Mouse (Mus musculus): Measurements from ENCODE around the gene Taok1. TPM values are rescaled to one million over a fixed set of nuclear protein-coding genes. Genes with fewer than 3 reads are reported as not detected.

Taok1 gene
- 0.78 and 0.92 TPM in 2 replicates for polyA plus RNA-seq (2012; rRNA removed; ENCODE audit: low replicate concordance)

DNA sequence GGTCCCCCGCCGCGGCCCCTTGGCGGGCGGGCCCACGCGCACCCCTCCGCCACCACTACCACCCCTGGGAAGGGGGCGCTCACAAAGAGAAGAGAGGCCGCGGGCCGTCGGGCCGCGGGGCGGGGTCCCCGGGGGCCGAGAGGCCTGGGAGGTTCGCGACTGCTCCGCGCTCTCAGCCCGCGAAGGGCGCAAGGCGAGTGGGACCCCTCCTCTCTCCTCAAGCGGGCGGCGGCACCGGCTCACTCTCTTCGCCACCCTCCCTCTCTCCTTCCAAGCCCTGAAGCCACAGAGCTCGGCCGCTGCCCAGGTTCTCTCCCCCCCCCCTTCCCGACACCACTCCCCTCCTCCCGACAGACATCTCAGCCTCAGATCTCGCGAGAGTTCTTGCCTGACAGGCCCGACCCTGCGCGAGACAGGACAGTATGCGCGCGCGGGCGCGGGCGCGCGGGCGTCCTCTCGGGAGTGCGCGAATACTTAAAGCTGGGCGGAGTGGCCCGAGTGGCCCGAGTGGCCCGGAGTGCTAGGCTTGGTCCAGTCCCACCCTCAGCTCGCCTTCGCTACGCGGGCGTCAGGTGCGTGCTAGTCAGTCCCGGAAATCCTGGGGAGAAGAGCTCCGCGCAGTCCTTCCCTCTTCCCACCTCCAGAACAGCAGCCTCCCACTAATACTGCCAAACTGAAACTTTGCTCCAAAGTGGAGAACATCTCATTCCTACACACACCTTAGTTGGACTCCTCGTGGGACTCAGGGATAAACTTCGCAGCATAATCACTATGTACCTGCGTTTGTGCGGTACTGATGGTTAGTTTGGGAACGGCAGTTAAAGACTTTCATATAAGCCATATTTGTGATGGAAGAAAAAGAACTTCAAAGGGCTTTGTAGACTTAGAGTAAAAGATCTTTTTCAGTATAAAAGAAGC lies at the start of gene Taok1:
Gene Taok1 (minus strand): TSS at position 278 of the 918 bp plus-strand sequence.

DNA sequence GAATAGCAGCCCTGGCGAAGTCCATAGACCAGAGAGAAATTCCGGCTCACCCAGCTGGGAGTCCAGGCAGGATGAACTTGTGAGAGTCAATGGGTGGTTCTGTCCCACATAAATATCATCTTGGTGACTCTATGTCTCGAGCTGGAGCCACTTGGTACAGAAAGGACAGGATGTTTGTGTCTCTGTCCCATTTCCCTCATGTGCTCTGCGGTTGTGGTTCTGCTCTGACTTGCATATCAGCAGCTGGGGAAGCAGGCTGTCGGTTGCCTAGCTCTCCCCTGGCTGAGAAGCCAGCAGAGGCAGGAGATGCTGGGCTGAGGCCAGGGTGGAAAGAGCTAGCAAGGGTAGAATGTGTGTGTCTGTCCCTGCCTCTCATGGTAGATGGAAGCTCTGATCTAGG lies 88.6 kb downstream of the Taok1 start, which contains the start of gene Gm10392:
Gene Gm10392 (minus strand): TSS at position 156 of the 400 bp plus-strand sequence.

DNA sequence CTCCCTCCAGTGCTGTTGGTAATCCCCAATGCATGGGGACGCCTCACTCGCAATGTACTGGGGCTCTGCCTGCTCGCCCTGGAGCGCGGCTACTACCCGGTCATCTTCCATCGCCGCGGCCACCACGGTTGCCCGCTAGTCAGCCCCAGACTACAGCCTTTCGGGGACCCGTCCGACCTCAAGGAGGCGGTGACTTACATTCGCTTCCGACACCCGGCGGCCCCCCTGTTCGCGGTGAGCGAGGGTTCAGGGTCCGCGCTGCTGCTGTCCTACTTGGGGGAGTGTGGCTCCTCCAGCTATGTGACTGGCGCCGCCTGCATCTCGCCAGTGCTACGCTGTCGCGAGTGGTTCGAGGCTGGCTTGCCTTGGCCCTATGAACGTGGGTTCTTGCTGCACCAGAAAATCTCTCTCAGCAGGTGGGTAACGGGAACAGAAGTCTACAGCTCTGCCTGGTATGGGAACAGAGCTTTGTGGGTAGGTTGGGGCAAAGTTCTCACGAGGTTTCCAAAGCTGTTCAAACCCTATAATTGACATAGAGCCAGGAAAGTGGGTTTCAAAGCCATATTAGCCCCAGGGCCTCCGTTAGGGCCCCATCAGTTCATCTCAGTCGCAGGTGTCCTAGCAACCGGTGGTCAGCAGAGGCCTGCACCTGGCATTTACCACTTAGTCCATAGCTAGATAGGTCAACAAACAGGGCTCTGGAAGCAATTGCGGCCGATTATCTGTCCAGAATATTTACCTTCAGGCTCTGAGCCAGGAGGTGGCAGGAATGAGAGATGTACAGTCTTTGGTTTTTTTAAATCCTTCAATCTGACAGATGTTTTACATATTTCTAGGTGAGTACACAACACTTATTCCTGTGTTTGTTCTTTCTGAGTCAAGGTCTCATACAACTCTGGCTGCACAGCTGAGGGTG lies 91.7 kb downstream of the Taok1 start, which contains the start of gene Trp53i13:
Gene Trp53i13 (minus strand): TSS at position 344 of the 916 bp plus-strand sequence.

DNA sequence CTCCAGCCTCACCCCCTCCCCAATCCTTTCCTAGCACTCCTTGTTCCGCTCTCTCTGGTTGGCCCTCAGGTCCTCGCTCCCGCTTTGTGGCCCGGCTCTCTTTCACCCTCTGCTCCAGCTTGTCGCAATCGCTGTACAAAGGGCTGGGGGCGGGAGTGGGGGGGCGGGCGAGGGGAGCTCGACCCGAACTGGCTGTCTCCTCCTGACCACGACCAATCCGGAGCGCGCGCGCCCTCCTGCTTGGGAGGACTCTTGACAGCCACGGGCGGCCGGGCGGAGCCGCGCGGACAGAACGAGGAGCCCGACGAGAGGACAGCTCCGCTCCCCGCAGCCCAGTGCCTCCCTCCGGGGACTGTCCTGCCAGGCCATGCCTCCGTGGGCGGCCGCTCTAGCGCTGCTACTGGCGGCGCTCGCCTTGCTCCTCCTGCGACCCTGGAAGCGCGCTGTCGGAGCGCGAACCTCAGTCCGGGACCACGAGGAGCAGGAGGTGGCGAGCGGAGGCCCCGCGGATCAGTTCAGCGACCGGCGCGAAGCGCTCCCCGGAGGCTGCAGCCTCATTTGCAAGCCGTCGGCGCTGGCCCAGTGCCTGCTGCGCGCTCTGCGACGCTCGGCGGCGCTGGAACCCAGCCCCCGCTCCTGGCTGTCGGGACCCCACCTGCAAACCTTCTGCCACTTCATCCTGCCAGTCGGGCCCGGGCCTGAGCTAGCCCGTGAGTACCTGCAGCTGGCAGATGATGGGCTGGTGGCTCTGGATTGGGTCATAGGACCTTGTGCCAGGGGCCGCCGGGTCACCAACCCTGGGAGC lies 92.6 kb downstream of the Taok1 start, which contains the start of gene Abhd15:
Gene Abhd15 (plus strand): TSS at position 290 of the 805 bp plus-strand sequence.

DNA sequence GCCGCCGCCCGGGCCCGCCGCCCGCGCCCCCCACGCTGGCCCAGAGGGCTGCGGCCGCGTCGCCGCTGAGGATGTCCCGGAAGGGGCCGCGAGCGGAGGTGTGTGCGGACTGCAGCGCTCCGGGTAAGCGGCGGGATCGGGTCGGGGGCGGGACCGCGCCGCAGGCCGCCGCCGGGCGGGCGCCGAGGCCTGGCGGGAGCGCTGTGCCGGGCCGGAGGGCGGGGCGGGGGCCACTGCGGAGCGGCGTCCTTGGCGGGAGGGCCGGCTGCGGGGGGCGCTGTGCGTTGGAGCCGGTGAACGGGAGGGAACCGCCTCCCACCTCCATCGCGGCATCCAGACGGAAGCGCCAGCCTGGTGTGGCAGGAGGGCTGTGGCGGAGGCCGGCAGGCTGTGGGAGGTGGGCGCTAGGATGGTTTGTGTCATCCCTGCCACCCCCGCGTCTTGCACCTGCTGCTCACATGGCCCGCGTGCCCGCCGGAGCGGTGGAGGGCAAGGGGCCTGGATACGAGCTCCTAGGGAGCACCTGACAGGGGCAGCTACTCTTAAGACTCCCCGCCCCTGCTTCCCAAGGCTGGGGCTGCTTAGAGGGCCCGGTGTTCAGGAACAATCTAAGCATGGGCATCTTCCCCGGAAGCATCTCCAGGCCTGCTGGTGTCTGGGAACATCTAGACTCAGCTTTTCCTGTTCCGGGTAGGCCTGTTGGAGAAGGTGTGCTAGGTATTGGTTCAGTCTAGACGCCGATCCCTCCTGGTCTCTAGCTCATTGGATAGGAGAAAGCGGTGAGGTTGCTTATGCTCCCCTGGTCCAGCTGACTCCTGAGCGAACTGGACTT lies 113.9 kb downstream of the Taok1 start, which contains the start of gene Git1:
Gene Git1 (plus strand): TSS at position 51 of the 832 bp plus-strand sequence.

DNA sequence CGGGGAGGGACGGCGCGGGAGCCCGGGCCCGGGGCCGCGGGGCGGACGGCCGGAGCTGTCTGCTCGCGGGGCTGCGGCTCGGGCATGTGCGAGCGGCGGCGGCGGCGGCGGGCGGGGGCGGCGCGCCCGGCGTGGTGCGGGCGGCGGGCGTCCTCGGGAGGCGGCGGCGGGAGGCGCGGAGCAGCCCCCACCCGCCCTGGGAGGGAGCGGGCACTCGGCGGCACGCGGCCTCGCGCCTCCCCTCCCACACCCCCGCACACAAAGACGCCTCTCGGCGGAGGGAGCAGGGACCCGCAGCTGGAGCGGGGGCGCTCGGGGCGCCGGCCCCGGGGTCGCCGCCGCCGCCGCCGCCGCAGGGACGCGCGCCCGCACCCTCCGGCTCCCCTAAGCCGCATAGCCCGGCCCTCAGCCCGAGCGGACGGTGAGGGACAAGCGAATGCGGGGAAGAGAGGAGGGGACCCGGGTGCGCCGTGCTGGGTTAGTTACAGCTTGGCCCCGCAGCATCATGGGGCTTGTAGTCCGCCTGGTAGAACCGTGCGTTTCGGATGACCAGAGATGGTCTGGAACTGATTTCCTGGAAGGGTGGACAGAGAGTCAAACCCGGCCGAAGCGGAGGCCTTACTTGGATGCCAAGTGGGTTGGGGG lies 117.9 kb downstream of the Taok1 start, which contains the start of gene Ankrd13b:
Gene Ankrd13b (minus strand): TSS at position 88 of the 645 bp plus-strand sequence.

Other genes starting within 250 kb of the Taok1 start
- gene Coro6, start 145.4 kb downstream of the Taok1 start, polyA plus RNA-seq (2012; rRNA removed; ENCODE audit: low replicate concordance), result 0.31 and 1.5 TPM in 2 replicates
- gene Ankrd13b, start 118.1 kb downstream of the Taok1 start, polyA plus RNA-seq (2012; rRNA removed; ENCODE audit: low replicate concordance), result 15.3 and 23.8 TPM in 2 replicates
- 76.1 and 101 TPM in 2 replicates for gene Git1, start 114.3 kb downstream of the Taok1 start, polyA plus RNA-seq (2012; rRNA removed; ENCODE audit: low replicate concordance)
- gene Abhd15, start 92.7 kb downstream of the Taok1 start, polyA plus RNA-seq (2012; rRNA removed; ENCODE audit: low replicate concordance), result 2.6 and 5.3 TPM in 2 replicates
- gene Trp53i13, start 91.8 kb downstream of the Taok1 start, polyA plus RNA-seq (2012; rRNA removed; ENCODE audit: low replicate concordance), result 27.2 and 67.7 TPM in 2 replicates
- not detected in 2 replicates for gene Gm10392, start 88.6 kb downstream of the Taok1 start, polyA plus RNA-seq (2012; rRNA removed; ENCODE audit: low replicate concordance)
- gene Nufip2, start 78.3 kb upstream of the Taok1 start, polyA plus RNA-seq (2012; rRNA removed; ENCODE audit: low replicate concordance), result 6.3 and 10.8 TPM in 2 replicates
- not detected in 2 replicates for gene Cryba1, start 117.5 kb upstream of the Taok1 start, polyA plus RNA-seq (2012; rRNA removed; ENCODE audit: low replicate concordance)
- gene Myo18a, start 155.4 kb upstream of the Taok1 start, polyA plus RNA-seq (2012; rRNA removed; ENCODE audit: low replicate concordance), result 106 and 148 TPM in 2 replicates
- gene Gm10277, start 179.9 kb upstream of the Taok1 start, polyA plus RNA-seq (2012; rRNA removed; ENCODE audit: low replicate concordance), result not detected in 2 replicates